Mouse (Mus musculus): Measurements from ENCODE around the gene Slc8b1. TPM values are rescaled to one million over a fixed set of nuclear protein-coding genes. Genes with fewer than 3 reads are reported as not detected.

Gene Slc8b1
- polyA plus RNA-seq (2014; fragmentation: Illumina TruSeq; extraction: RNeasy Lipid Tissue Mini Kit (QIAGEN cat#74804); ENCODE audit: low read depth, low replicate concordance), result 20.8 TPM

DNA sequence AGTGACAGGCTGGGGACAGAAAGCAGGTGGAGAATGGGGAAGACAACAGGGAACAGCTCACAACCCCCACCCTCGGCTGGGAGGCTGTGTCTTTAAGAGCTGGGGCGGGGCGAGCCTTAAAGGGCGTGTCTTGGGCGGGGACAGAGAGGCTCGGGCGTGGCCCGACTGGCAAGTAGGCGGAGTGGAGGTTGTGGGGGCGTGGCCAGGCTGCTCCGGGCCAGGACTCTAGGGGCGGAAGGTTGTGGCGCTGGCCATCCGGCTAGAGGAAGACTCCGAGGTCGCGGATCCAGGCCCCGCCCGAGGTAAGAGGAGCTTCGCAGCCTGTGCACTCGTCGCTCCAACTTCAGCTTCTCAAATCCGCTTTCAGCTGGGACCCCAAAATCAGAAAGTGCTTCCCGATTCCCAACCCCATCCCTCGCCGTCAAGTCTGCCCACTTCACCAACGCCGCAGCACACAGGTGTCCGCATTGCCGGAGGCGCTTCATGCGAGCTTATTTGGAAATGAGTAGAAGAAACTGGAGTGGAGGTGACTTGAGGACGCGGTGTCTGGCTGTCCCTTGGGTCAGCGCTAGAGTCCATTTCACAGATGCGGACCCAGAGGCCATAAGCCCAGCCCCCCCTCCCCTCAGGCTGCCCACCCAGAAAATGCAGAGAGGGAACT lies at the start of gene Slc8b1:
Slc8b1 (plus strand) TSS at position 187 of the 661 bp plus-strand sequence.

GRCm38 (mm10) chr5:120472770-120473169 lies 38.2 kb upstream of the Slc8b1 start, which contains the start of gene Sdsl:
Gene Sdsl, minus strand, starts transcription at chr5:120472810.

DNA sequence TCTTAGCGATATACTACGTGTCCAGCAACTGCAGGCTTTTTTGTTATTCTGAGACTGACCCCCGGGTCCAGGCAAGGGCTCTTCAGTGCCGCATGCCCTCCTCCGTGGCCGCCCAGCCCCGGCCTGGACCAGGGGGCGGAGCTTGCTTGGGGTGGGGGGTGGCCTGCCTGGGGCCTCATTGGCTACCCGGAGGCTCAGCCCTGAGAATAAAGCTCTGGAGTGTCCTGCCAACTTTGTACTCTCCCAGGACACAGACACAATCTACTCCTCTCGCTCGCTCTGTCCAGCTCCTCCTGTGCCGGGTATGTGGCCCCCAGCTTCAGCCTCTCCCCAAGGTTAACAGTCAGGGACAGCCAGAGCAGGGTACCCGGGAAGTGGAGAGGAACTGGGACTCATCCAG lies 34.7 kb upstream of the Slc8b1 start, which contains the start of gene Sds:
Sds (plus strand) TSS at position 231 of the 400 bp plus-strand sequence.

DNA sequence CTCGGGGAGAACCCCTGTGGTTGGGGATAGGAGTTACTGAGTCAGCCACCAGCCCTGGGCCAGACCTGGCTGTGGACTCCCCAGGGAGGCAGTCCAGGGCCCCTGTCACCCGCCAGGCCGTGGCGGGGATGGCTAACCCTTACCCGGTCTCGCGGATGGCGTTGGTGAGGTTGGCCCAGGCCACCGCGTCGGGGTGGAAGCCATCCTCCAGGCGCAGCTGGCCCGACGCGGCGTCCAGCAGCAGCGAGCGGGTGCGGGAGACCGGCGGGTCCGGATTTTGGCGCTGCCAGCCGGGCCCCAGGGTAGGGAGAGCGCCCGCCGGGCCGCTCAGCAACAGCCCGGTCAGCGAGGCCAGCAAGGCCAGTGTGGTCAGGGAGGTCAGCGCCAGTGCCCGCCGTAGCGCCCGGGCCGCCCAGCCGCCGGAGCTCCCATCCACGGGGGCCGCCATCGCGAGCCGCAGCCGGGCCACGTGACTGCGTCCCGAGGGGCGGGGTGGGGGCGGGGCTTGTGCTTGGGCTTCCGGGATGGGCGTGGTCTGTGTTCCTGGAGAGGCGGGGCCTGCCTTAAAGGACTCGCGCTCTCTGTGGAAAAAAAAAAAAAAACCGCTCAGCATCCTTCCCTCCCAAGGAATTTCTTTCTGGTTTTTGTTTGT lies 7.7 kb upstream of the Slc8b1 start, which contains the start of gene Plbd2:
Plbd2 (minus strand) TSS at position 482 of the 652 bp plus-strand sequence.

Other genes with a start within 250 kb of the Slc8b1 start
- gene Lhx5, start 79.5 kb upstream of the Slc8b1 start, polyA plus RNA-seq (2014; fragmentation: Illumina TruSeq; extraction: RNeasy Lipid Tissue Mini Kit (QIAGEN cat#74804); ENCODE audit: low read depth, low replicate concordance), result not detected
- gene Sdsl, start 38.4 kb upstream of the Slc8b1 start, polyA plus RNA-seq (2014; fragmentation: Illumina TruSeq; extraction: RNeasy Lipid Tissue Mini Kit (QIAGEN cat#74804); ENCODE audit: low read depth, low replicate concordance), result 3.7 TPM
- not detected for gene Sds, start 34.6 kb upstream of the Slc8b1 start, polyA plus RNA-seq (2014; fragmentation: Illumina TruSeq; extraction: RNeasy Lipid Tissue Mini Kit (QIAGEN cat#74804); ENCODE audit: low read depth, low replicate concordance)
- gene Plbd2, start 7.5 kb upstream of the Slc8b1 start, polyA plus RNA-seq (2014; fragmentation: Illumina TruSeq; extraction: RNeasy Lipid Tissue Mini Kit (QIAGEN cat#74804); ENCODE audit: low read depth, low replicate concordance), result 58.7 TPM
- 36.4 TPM for gene Tpcn1, start 77.5 kb downstream of the Slc8b1 start, polyA plus RNA-seq (2014; fragmentation: Illumina TruSeq; extraction: RNeasy Lipid Tissue Mini Kit (QIAGEN cat#74804); ENCODE audit: low read depth, low replicate concordance)
- 7.2 TPM for gene Iqcd, start 77.8 kb downstream of the Slc8b1 start, polyA plus RNA-seq (2014; fragmentation: Illumina TruSeq; extraction: RNeasy Lipid Tissue Mini Kit (QIAGEN cat#74804); ENCODE audit: low read depth, low replicate concordance)
- gene Rita1, start 101.4 kb downstream of the Slc8b1 start, polyA plus RNA-seq (2014; fragmentation: Illumina TruSeq; extraction: RNeasy Lipid Tissue Mini Kit (QIAGEN cat#74804); ENCODE audit: low read depth, low replicate concordance), result 10.6 TPM
- gene Ddx54, start 101.6 kb downstream of the Slc8b1 start, polyA plus RNA-seq (2014; fragmentation: Illumina TruSeq; extraction: RNeasy Lipid Tissue Mini Kit (QIAGEN cat#74804); ENCODE audit: low read depth, low replicate concordance), result 24.2 TPM
- gene Cfap73, start 123.1 kb downstream of the Slc8b1 start, polyA plus RNA-seq (2014; fragmentation: Illumina TruSeq; extraction: RNeasy Lipid Tissue Mini Kit (QIAGEN cat#74804); ENCODE audit: low read depth, low replicate concordance), result 1.8 TPM
- 0.52 TPM for gene Rasal1, start 137.6 kb downstream of the Slc8b1 start, polyA plus RNA-seq (2014; fragmentation: Illumina TruSeq; extraction: RNeasy Lipid Tissue Mini Kit (QIAGEN cat#74804); ENCODE audit: low read depth, low replicate concordance)
- gene Dtx1, start 200.8 kb downstream of the Slc8b1 start, polyA plus RNA-seq (2014; fragmentation: Illumina TruSeq; extraction: RNeasy Lipid Tissue Mini Kit (QIAGEN cat#74804); ENCODE audit: low read depth, low replicate concordance), result 3.7 TPM
- 4.5 TPM for gene Oas2, start 238.7 kb downstream of the Slc8b1 start, polyA plus RNA-seq (2014; fragmentation: Illumina TruSeq; extraction: RNeasy Lipid Tissue Mini Kit (QIAGEN cat#74804); ENCODE audit: low read depth, low replicate concordance)